Mouse (Mus musculus) kidney, postnatal 25 days (tissue): Measurements from ENCODE around the gene Gm17509.
A peak's percentile ranks its signal among the peaks of the same experiment; 100 is the strongest.

ENCODE experiments used
- DNase-seq, 2 experiments: peaks; one replicate each; pipeline ENCODE4 v3.0.0; 2021; ENCODE audit warnings: mixed read lengths in 2 of 2

Gene Gm17509

DNA sequence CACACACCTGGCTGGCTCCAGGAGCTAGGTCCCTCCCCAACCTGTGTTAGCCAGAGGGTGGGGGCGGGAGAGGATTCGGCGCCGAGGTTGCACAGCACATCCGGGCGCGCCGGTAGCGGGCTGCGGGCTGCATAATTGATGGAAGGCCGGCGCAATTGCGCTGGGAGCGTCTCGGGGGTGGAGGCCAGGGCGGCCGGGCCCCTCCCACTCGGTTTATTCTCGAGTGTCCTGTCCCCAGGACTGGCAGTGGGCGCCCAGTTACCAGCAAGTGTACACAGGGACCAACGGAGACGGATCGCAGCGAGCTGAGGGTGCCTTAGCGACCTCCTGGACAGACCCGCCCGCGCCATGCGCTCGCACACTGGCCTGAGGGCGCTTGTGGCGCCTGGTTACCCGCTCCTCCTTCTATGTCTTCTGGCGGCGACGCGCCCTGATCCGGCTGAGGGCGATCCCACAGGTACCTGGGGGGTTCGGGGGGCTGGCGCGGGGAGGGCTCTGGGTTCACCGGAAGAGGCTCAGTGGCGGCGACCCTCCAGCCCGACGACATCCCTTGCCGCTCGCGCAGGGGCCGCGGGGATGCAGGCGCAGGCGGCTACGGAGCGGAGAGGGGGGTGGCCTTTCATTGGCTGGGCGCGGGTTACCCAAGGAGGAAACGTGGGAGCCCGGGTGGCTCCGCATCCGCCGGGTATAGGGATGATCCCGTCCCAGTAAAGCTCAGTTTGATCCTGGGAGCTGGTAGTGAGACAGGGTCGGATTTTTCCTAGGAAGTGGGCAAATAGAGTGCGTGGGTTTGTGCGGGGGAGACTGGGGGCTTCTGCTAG lies at the start of gene Gm17509:
Gm17509 (minus strand) TSS at position 575 of the 821 bp plus-strand sequence.
- peak; percentile 16 to 67 for DNase-seq

GRCm38 (mm10) chr13:117267963-117268362 lies 47.1 kb upstream of the Gm17509 start:
- DNase-seq: no peak

GRCm38 (mm10) chr13:117266156-117266555 lies 45.3 kb upstream of the Gm17509 start:
- DNase-seq: no peak

GRCm38 (mm10) chr13:117260704-117261103 lies 39.8 kb upstream of the Gm17509 start:
- DNase-seq: no peak

DNA sequence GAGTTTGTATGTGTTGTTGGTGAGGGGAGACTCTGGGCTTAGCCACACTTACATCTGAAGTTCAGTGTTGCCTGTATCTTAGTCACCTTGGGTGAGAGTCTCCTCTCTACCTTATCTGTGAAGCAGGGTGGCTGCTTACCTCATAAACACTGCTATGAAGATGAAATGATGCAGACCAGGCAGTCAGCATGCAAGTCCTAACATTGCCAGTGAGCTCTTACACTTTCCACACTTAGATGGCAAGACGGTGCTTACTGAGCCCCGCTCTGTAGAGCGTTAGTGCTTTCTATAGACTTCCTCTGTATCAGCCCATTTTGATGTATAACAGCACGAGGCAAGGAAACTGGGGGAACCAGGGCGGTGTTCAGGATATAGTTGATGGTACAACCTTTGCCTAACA lies 21.7 kb upstream of the Gm17509 start:
- DNase-seq: no peak

DNA sequence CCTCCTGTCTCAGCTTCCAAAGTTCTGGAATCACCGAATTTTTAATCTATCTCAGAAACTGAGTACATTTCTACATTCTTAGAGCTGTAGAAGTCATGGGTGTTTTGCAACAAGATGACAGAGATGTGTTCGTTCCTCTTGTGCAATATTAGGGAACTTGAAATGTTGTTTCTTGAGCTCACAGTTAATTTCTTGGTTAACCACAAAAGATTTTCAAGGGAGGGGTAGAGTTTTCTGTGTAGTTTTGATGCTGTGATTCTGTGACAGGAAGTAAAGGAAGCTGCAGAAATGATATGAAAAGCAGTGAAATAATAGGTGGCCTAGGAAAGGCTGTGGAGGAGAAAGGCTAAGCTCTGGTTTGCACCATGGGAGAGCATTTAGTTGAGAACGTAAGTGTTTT lies 21.2 kb upstream of the Gm17509 start:
- DNase-seq: no peak

GRCm38 (mm10) chr13:117237111-117237510 lies 16.2 kb upstream of the Gm17509 start:
- no peak for DNase-seq

GRCm38 (mm10) chr13:117235530-117236212 lies 14.8 kb upstream of the Gm17509 start:
- peak; percentile 43 to 80 for DNase-seq

GRCm38 (mm10) chr13:117234486-117234885 lies 13.6 kb upstream of the Gm17509 start:
- peak in 1 of 2 experiments; percentile 9 for DNase-seq

DNA sequence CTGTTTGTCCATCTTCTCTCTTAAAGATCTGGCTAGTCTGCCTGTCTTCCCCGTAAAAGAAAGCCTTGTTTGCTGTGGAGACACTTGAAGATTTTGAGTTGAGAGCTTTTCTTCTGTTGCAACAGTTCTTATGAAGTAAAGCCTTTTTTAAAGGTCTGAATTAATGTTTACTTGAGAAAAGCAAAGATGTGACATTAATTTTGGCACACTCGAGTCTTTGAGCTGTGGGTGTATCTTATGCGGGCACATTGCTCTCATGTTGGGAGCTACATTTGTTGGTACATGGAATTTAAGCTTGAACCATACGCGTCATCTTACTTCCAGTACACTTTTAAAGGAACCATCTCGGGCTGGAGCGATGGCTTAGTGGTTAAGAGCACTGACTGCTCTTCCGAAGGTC lies 12.9 kb upstream of the Gm17509 start:
- no peak for DNase-seq

GRCm38 (mm10) chr13:117230371-117231110 lies 9.7 kb upstream of the Gm17509 start:
- no peak for DNase-seq

DNA sequence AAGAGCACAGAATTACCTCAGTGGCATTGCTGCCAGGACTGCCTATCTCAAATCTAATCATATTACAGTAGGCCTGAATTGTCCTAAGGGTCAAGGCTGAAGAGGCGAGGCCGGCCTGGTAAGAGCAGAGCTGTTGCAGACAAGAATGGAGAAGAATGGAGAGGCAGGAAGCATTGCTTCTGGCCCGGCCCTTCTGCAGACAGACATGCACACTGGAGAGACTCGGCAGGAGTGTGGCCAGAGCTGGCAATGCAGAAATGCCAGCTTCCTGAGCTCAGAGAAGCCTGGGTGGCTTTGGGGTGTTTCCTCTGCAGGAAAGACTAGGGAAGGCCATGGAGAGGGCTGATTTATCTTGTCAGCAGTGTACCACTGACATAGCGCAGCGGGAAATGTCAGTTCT lies 4.7 kb upstream of the Gm17509 start:
- no peak for DNase-seq

DNA sequence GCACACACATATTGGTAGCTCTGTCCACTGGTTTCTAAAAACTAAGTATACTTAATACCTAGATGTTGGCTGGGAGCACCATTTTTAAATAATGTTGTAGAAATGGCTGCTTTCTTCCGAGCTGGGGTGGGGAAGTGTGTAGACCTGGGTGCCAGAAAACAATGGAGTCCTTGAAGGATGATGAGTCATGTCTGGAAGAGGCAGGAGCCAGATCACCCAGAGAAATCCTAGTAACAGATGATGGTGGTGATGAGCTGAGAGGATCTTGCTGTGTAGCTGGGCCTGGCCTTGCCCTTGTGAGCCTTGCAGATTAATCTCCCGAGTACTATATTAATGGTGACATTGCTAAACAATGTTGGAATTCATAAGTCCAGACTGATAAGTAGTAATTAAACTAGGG lies 4.0 kb upstream of the Gm17509 start:
- DNase-seq: no peak

DNA sequence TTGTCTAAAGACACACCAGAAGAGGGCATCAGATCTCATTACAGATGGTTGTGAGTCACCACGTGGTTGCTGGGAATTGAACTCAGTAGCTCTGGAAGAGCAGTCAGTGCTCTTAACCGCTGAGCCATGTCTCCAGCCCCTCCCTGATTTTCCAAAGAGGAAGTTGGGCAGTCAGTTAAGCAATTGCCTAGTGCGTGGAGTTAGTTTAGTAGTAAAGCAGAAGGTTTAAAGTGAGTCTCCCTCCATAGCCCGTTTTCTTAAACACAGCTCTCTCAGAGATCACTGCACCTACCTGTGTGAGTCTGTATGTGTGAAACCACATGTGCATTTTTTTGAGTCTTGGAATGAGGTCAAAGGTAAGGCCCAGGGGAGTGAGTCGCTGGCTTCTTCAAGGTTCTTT lies 2.2 kb upstream of the Gm17509 start:
- DNase-seq: no peak

DNA sequence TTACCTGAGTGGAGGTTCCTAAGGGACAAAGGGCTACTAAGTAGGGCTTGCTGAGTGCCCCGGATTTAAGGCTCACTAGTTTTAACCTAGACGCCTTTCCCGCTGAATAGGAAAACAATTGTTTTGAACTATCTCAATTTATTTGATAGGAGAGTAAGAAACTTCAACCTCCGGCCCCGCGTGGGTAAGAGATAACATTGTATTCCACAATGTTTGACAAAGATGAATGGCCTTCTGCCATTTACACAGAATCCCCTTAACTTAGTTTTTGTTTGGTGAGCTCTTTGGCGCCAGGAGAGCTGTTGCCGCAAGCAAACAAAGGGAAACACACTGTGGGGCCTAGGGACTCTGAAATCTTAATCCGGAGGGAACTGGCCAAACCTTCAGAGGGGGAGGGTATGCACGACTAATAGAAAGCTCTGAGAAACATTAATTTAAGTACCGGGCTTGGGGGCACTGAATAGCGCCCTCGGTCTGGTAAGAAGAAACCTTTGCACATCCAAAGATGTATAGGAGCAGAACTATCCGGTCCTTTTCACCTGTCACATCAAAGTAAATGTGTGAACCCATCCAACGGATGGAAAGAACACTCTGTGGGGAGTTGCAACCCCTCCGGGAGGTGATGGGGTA lies 889 bp downstream of the Gm17509 start:
- no peak for DNase-seq

DNA sequence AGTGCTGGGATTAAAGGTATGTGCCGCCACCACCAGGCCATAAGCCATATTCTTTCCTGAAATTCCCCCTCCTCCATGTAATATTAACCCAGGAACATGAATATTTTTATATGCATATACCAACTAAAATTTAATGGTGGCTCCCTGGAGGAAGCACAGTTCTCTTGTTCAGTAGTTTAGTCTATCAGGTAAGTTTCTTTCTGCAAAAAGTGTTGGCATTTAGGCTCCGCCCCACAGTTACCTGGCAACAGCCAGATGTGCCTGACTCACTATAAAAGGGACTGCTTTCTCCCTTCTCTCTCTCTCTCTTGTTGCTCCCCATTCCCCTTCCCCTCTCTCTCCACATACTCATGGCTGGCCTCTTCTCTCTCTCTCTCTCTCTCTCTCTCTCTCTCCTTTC lies 2.8 kb downstream of the Gm17509 start:
- DNase-seq: no peak

- DNase-seq: no peak
These were observed 3.3 kb downstream of the Gm17509 start for GRCm38 (mm10) chr13:117217621-117218020.

GRCm38 (mm10) chr13:117216752-117217363 lies 4.0 kb downstream of the Gm17509 start:
- no peak for DNase-seq

DNA sequence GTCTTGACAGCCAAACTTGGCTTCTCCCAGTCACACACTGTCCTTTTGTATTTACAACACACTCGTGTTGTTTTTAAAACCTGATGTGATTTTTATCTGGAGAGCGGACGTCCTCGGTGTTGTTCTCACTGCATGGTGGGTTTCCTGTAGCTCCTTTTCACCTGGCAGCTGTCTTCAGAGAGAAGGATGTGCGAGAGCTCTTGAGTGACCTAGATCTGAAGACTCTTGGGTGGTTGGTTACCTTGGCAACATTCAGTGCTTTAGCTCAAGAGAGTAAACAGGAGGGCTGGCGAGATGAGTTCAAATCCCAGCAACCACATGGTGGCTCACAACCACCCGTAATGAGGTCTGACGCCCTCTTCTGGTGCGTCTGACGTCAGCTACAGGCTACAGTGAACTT lies 4.7 kb downstream of the Gm17509 start:
- no peak for DNase-seq

DNA sequence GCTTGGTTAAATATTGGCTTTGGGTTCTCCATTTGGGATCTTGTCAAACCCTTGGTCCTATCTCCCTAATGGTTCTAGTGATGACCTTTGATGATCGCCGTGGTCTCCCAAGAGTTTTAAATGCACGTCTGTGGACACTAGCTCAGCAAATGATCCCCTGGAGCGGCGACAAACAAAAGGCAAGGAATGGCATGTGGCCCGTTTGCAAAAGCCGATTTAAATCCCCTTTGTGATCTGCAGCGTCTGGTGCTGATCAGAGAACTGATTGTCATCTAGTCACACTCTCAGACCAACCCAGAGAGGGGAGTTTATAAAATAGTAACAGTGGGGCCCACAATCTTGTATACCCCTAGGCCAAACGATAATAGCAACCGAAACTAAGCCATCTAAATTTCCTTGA lies 5.4 kb downstream of the Gm17509 start:
- no peak for DNase-seq

DNA sequence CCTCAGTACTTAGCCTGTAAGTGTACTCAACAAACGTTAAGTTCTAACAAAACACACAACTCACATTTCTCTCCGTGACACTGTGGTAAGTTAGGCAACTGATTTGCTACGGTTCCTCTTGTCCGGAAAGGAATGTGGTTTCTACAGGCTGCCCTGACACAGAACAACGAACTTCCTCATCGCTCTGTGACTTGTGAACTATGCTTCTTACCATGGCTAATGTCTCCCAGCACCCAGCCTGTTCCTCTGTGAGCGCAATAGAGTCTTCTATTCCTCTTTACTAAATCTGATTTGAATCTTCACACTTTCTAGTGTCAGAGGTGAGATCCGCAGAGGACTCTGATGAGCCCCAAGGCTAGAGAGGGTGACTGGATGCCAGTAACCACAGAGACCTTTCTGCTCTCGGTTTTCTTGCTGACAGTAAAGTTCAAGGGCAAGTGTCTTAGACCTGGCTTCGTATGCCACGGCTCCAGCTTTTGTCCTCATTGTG lies 9.4 kb downstream of the Gm17509 start:
- DNase-seq: no peak

DNA sequence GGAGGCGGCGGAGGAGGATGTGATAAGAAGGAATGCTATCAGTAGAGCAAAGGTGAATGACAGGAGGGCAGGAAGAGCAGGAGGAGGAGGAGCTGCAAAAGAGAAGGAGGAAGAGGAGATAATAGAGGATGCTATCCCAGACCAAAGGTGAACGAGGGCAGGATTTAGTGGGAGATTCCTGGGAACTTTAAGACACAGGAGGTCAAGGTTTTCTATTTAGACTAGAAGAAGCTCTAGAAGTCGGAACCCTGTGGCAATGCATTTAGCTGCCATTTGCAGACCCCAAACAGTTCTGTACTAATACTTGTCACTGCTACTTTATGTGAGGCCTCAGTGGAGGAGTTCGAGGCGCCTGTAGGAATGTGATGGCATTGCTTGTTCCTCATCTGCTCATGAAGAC lies 12.6 kb downstream of the Gm17509 start, which contains the start of gene Emb:
Emb (plus strand) TSS at position 301 of the 400 bp plus-strand sequence.
- DNase-seq: no peak
